Mouse (Mus musculus): ENCODE data around the gene Lin7a.

Gene Lin7a

GRCm38 (mm10) chr10:107271321-107272130, at the start of gene Lin7a:
Gene Lin7a (plus strand): TSS chr10:107271686.
- DNase-seq (ENCODE audit: low read depth, low spot score) = peak; percentile 31

GRCm38 (mm10) chr10:107221726-107222125, 49.8 kb upstream of the Lin7a start:
- DNase-seq (ENCODE audit: low read depth, low spot score) = no peak

- DNase-seq (ENCODE audit: low read depth, low spot score) = no peak
Measured at GRCm38 (mm10) chr10:107222406-107223185, 48.9 kb upstream of the Lin7a start.

- DNase-seq (ENCODE audit: low read depth, low spot score) = no peak
Measured at GRCm38 (mm10) chr10:107223186-107223440, 48.4 kb upstream of the Lin7a start.

- DNase-seq (ENCODE audit: low read depth, low spot score) = no peak
Measured at GRCm38 (mm10) chr10:107223821-107224220, 47.7 kb upstream of the Lin7a start.

GRCm38 (mm10) chr10:107224596-107225330, 46.7 kb upstream of the Lin7a start:
- DNase-seq (ENCODE audit: low read depth, low spot score) = no peak

GRCm38 (mm10) chr10:107225331-107225835, 46.1 kb upstream of the Lin7a start:
- no peak for DNase-seq (ENCODE audit: low read depth, low spot score)

GRCm38 (mm10) chr10:107225871-107226270, 45.6 kb upstream of the Lin7a start:
- DNase-seq (ENCODE audit: low read depth, low spot score) = no peak

- no peak for DNase-seq (ENCODE audit: low read depth, low spot score)
Measured at GRCm38 (mm10) chr10:107227901-107228300, 43.6 kb upstream of the Lin7a start.

GRCm38 (mm10) chr10:107228776-107229175, 42.7 kb upstream of the Lin7a start:
- DNase-seq (ENCODE audit: low read depth, low spot score) = no peak

- DNase-seq (ENCODE audit: low read depth, low spot score) = no peak
Measured at GRCm38 (mm10) chr10:107229416-107229815, 42.1 kb upstream of the Lin7a start.

GRCm38 (mm10) chr10:107230081-107230850, 41.2 kb upstream of the Lin7a start:
- DNase-seq (ENCODE audit: low read depth, low spot score) = no peak

GRCm38 (mm10) chr10:107230851-107231130, 40.7 kb upstream of the Lin7a start:
- DNase-seq (ENCODE audit: low read depth, low spot score) = no peak

- DNase-seq (ENCODE audit: low read depth, low spot score) = no peak
Measured at GRCm38 (mm10) chr10:107231421-107232010, 40.0 kb upstream of the Lin7a start.

GRCm38 (mm10) chr10:107232491-107233110, 38.9 kb upstream of the Lin7a start:
- no peak for DNase-seq (ENCODE audit: low read depth, low spot score)

GRCm38 (mm10) chr10:107233221-107233620, 38.3 kb upstream of the Lin7a start:
- DNase-seq (ENCODE audit: low read depth, low spot score) = no peak

- DNase-seq (ENCODE audit: low read depth, low spot score) = no peak
Measured at GRCm38 (mm10) chr10:107233825-107234224, 37.7 kb upstream of the Lin7a start.

- DNase-seq (ENCODE audit: low read depth, low spot score) = no peak
Measured at GRCm38 (mm10) chr10:107234421-107235400, 36.8 kb upstream of the Lin7a start.

GRCm38 (mm10) chr10:107235496-107235895, 36.0 kb upstream of the Lin7a start:
- no peak for DNase-seq (ENCODE audit: low read depth, low spot score)

GRCm38 (mm10) chr10:107236211-107236610, 35.3 kb upstream of the Lin7a start:
- DNase-seq (ENCODE audit: low read depth, low spot score) = no peak
